Mouse (Mus musculus) gonadal fat pad, adult 2 months (tissue): Measurements from ENCODE around the gene Ssr2. TPM values are rescaled to one million over a fixed set of nuclear protein-coding genes. Genes with fewer than 3 reads are reported as not detected.
"Not testable (repeated sequence)": the region's sequence is repeated elsewhere in the genome, so short reads cannot be mapped to it uniquely, and the experiment has no call there.

Experiments used
- DNase-seq: peaks from one replicate; pipeline ENCODE4 v3.0.0-alpha.2; 2012; ENCODE audit warnings: low read depth
- polyA plus RNA-seq: library from polyadenylated mRNA; depleted of rRNA; stranded (reverse); fragments of >200 nt; gene quantifications from 2 replicates; pipeline ENCODE4 v1.2.3, GENCODE M21; 2012

Ssr2 gene
- polyA plus RNA-seq, 1 experiment: 323 TPM

- not testable (repeated sequence) for DNase-seq
Measured at GRCm38 (mm10) chr3:88596547-88596946, 20.9 kb downstream of the Ssr2 start.

- DNase-seq: no peak
Measured at GRCm38 (mm10) chr3:88602466-88602865, 26.8 kb downstream of the Ssr2 start.

GRCm38 (mm10) chr3:88603714-88604161 lies 28.1 kb downstream of the Ssr2 start:
- no peak for DNase-seq

GRCm38 (mm10) chr3:88604863-88605262 lies 29.2 kb downstream of the Ssr2 start:
- DNase-seq: no peak

GRCm38 (mm10) chr3:88605666-88606065 lies 30.0 kb downstream of the Ssr2 start, which contains the start of gene Arhgef2:
Gene Arhgef2, plus strand, starts transcription at chr3:88605966.
- DNase-seq: not testable (repeated sequence)

GRCm38 (mm10) chr3:88607065-88607757 lies 31.5 kb downstream of the Ssr2 start:
- no peak for DNase-seq

GRCm38 (mm10) chr3:88607758-88608138 lies 32.1 kb downstream of the Ssr2 start:
- no peak for DNase-seq

GRCm38 (mm10) chr3:88609066-88609465 lies 33.4 kb downstream of the Ssr2 start:
- DNase-seq: no peak

- DNase-seq: no peak
Measured at GRCm38 (mm10) chr3:88614418-88614817, 38.7 kb downstream of the Ssr2 start.

- DNase-seq: no peak
Measured at GRCm38 (mm10) chr3:88615117-88615516, 39.4 kb downstream of the Ssr2 start.

GRCm38 (mm10) chr3:88615902-88616391 lies 40.3 kb downstream of the Ssr2 start:
- DNase-seq: no peak

GRCm38 (mm10) chr3:88616951-88617500 lies 41.4 kb downstream of the Ssr2 start:
- no peak for DNase-seq

- no peak for DNase-seq
Measured at GRCm38 (mm10) chr3:88618074-88618871, 42.6 kb downstream of the Ssr2 start.

- DNase-seq: no peak
Measured at GRCm38 (mm10) chr3:88619113-88620097, 43.7 kb downstream of the Ssr2 start.

GRCm38 (mm10) chr3:88620146-88620991 lies 44.7 kb downstream of the Ssr2 start:
- DNase-seq: no peak

GRCm38 (mm10) chr3:88620992-88621536 lies 45.4 kb downstream of the Ssr2 start:
- no peak for DNase-seq

- no peak for DNase-seq
Measured at GRCm38 (mm10) chr3:88621537-88622112, 45.9 kb downstream of the Ssr2 start.

- DNase-seq: no peak
Measured at GRCm38 (mm10) chr3:88622113-88622940, 46.7 kb downstream of the Ssr2 start.

GRCm38 (mm10) chr3:88622941-88623345 lies 47.3 kb downstream of the Ssr2 start:
- DNase-seq: no peak
